In genomic region chr5:87000395-87001073, GRCm38 (mm10) we compare ENCODE assay signal across 40 mouse cellular contexts. TPM values are rescaled to one million over a fixed set of nuclear protein-coding genes. Genes with fewer than 3 reads are reported as not detected.
DNase-seq lines count a peak whose midpoint lies in the region; ATAC-seq and TF ChIP-seq lines count a peak whose summit lies in the region.
"Had no signal": no experiment of that assay in that cellular context is flagged by ENCODE, and none has a peak within 500 bp of the region (broad histone marks: within the 10 kb centered on the region; RNA-seq: fewer than 3 reads in every experiment).

Ugt2b35 (plus strand) TSS chr5:87000860.

- H3K27ac ChIP-seq in liver, adult 2 months (replicated peaks; ENCODE audit: insufficient read depth, low read depth, low read length), result peak within 1 kb of the TSS; percentile 81
- H3K27ac ChIP-seq in liver, embryonic 16.5 days (ENCODE audit: low read length), result peak within 1 kb of the TSS; percentile 57
- H3K27ac ChIP-seq in stomach, embryonic 16.5 days (ENCODE audit: low read length), result peak within 1 kb of the TSS; percentile 62
- no peak within 1 kb of the TSS for H3K27ac ChIP-seq in thymus, adult 2 months (ENCODE audit: control insufficient read depth, insufficient read depth, low read length)
- H3K27ac ChIP-seq: hindbrain, embryonic 10.5 days; hindbrain, embryonic 15.5 days; left cerebral cortex, adult 2 months; limb, embryonic 12.5 days; macrophage; midbrain, embryonic 10.5 days; midbrain, embryonic 15.5 days; neural tube, embryonic 15.5 days had no signal

- peak within 1 kb of the TSS; percentile 83 for H3K4me3 ChIP-seq in liver, adult 2 months (ENCODE audit: insufficient read depth, low read depth, low read length)
- H3K4me3 ChIP-seq in liver, embryonic 16.5 days (ENCODE audit: low read depth, low read length), result peak within 1 kb of the TSS; percentile 33; the same call in 1 of the 2 replicates
- peak within 1 kb of the TSS; percentile 25 for H3K4me3 ChIP-seq in stomach, embryonic 16.5 days (replicated peaks; ENCODE audit: low read length)
- H3K4me3 ChIP-seq in thymus, adult 2 months (ENCODE audit: control insufficient read depth, insufficient read depth, low read length), result no peak within 1 kb of the TSS
- H3K4me3 ChIP-seq: erythroblast, embryonic 14.5 days; hindbrain, embryonic 10.5 days; hindbrain, embryonic 15.5 days; left cerebral cortex, adult 2 months; limb, embryonic 12.5 days; midbrain, embryonic 10.5 days; midbrain, embryonic 15.5 days; neural tube, embryonic 15.5 days had no signal

- H3K9ac ChIP-seq in liver, adult 2 months (ENCODE audit: low read depth, low read length), result peak within 1 kb of the TSS; percentile 83
- H3K9ac ChIP-seq in liver, embryonic 16.5 days (ENCODE audit: low read depth, low read length), result no peak within 1 kb of the TSS
- no peak within 1 kb of the TSS; the same call in 1 of the 2 replicates for H3K9ac ChIP-seq in stomach, embryonic 16.5 days (ENCODE audit: low read length)
- H3K9ac ChIP-seq: hindbrain, embryonic 15.5 days; limb, embryonic 12.5 days; midbrain, embryonic 15.5 days; neural tube, embryonic 15.5 days had no signal

- DNase-seq in liver, adult 2 months (ENCODE audit: extremely low read depth, low read depth, low spot score), result peak; percentile 97
- no peak for DNase-seq in liver
- no peak for DNase-seq in left cerebral cortex, adult 11 months (ENCODE audit: low spot score)
- no peak for DNase-seq in c-Kit-positive CD71-positive TER-119-positive erythroid progenitor cells, embryonic 14.5 days (ENCODE audit: low spot score)
- no peak for DNase-seq in thymus, adult 2 months
- DNase-seq: adrenal gland, postnatal 10 days; cerebellum, adult 11 months; cerebellum, adult 9-10 months; cerebellum, postnatal 36 days; heart, postnatal 14 days; kidney, adult 9 months; kidney, postnatal 25 days; lung, adult 18-20 months; retina, postnatal 1 day; right cerebral cortex, postnatal 14 days had no signal

- TF ChIP-seq POLR2A in liver, adult 2 months (IDR thresholded peaks at IDR 0.05; ENCODE audit: extremely low read depth, insufficient read depth, low read length), result peak; percentile 37; the same call in 1 of the 2 replicates
- TF ChIP-seq POLR2A in thymus, adult 2 months (IDR thresholded peaks at IDR 0.05; ENCODE audit: control insufficient read depth, extremely low read depth, insufficient read depth, low read length, poor library complexity), result no peak

- peaks cover 11% of the 10 kb centered on the region for H3K36me3 ChIP-seq in liver, adult 2 months (ENCODE audit: control insufficient read depth, insufficient read depth, low read length)
- H3K36me3 ChIP-seq in liver, embryonic 16.5 days (ENCODE audit: control insufficient read depth, insufficient read depth), result no peaks in the 10 kb centered on the region
- H3K36me3 ChIP-seq in stomach, embryonic 16.5 days (ENCODE audit: control insufficient read depth, insufficient read depth, low read length), result no peaks in the 10 kb centered on the region
- H3K36me3 ChIP-seq in thymus, adult 2 months (ENCODE audit: control insufficient read depth, insufficient read depth, low read length), result no peaks in the 10 kb centered on the region
- H3K36me3 ChIP-seq: hindbrain, embryonic 10.5 days; hindbrain, embryonic 15.5 days; limb, embryonic 12.5 days; midbrain, embryonic 10.5 days; midbrain, embryonic 15.5 days; neural tube, embryonic 15.5 days had no signal

- ATAC-seq in liver, embryonic 16.5 days (ENCODE audit: low read depth), result peak; percentile 65
- no peak; the same call in 1 of the 2 replicates for ATAC-seq in stomach, embryonic 16.5 days (ENCODE audit: insufficient read depth, low FRiP score)
- ATAC-seq: forebrain, embryonic 16.5 days; inflammation-experienced regulatory T-cells, adult 6 months; lung, postnatal 0 days; midbrain, embryonic 15.5 days had no signal

- peaks cover 5% of the 10 kb centered on the region for H3K4me1 ChIP-seq in liver, adult 2 months (ENCODE audit: control insufficient read depth, insufficient read depth, low read length)
- H3K4me1 ChIP-seq in liver, embryonic 16.5 days (ENCODE audit: control insufficient read depth, low read depth, low read length), result no peaks in the 10 kb centered on the region
- H3K4me1 ChIP-seq in stomach, embryonic 16.5 days (ENCODE audit: control insufficient read depth, insufficient read depth, low read length), result no peaks in the 10 kb centered on the region
- H3K4me1 ChIP-seq in thymus, adult 2 months (replicated peaks; ENCODE audit: control insufficient read depth, insufficient read depth, low read length), result no peaks in the 10 kb centered on the region
- H3K4me1 ChIP-seq: hindbrain, embryonic 10.5 days; hindbrain, embryonic 15.5 days; limb, embryonic 12.5 days; midbrain, embryonic 10.5 days; midbrain, embryonic 15.5 days; neural tube, embryonic 15.5 days had no signal

- no peaks in the 10 kb centered on the region; the same call in 1 of the 2 replicates for H3K79me2 ChIP-seq in liver, adult 2 months (ENCODE audit: control insufficient read depth, insufficient read depth, low read length)

- H3K9me3 ChIP-seq in liver, embryonic 16.5 days (replicated peaks; ENCODE audit: control insufficient read depth, low read length), result no peaks in the 10 kb centered on the region
- H3K9me3 ChIP-seq in stomach, embryonic 16.5 days (replicated peaks; ENCODE audit: control insufficient read depth, low read length), result no peaks in the 10 kb centered on the region
- H3K9me3 ChIP-seq: hindbrain, embryonic 10.5 days; hindbrain, embryonic 15.5 days; limb, embryonic 12.5 days; midbrain, embryonic 10.5 days; midbrain, embryonic 15.5 days; neural tube, embryonic 15.5 days had no signal

- H3K4me2 ChIP-seq in liver, embryonic 16.5 days (ENCODE audit: low read depth, low read length), result peak within 1 kb of the TSS; percentile 24; the same call in 1 of the 2 replicates
- H3K4me2 ChIP-seq in stomach, embryonic 16.5 days (ENCODE audit: low read depth, low read length), result peak within 1 kb of the TSS; percentile 35; the same call in 1 of the 2 replicates
- H3K4me2 ChIP-seq: hindbrain, embryonic 15.5 days; limb, embryonic 12.5 days; midbrain, embryonic 15.5 days; neural tube, embryonic 15.5 days had no signal

- WGBS in liver, adult 2 months, result 18% methylated on average over 4 of the region's 4 CpGs
- WGBS in liver, embryonic 16.5 days (ENCODE audit: insufficient replicate concordance), result 44% methylated on average over 4 of the region's 4 CpGs
- WGBS in stomach, embryonic 16.5 days, result 54% methylated on average over 4 of the region's 4 CpGs
- WGBS in thymus, adult 2 months, result 82% methylated on average over 4 of the region's 4 CpGs

- no peak for TF ChIP-seq CTCF in liver, adult 2 months (IDR thresholded peaks at IDR 0.05; ENCODE audit: low read depth, low read length)
- TF ChIP-seq CTCF in thymus, adult 2 months (IDR thresholded peaks at IDR 0.05; ENCODE audit: borderline replicate concordance, control insufficient read depth, extremely low read depth, insufficient read depth, low read length, poor library complexity), result no peak

- no peaks in the 10 kb centered on the region for H3K27me3 ChIP-seq in liver, adult 2 months (ENCODE audit: control insufficient read depth, insufficient read depth, low read length)
- H3K27me3 ChIP-seq in liver, embryonic 16.5 days (ENCODE audit: control insufficient read depth, insufficient read depth, low read depth, low read length), result no peaks in the 10 kb centered on the region
- H3K27me3 ChIP-seq in stomach, embryonic 16.5 days (ENCODE audit: control insufficient read depth, insufficient read depth, low read length), result no peaks in the 10 kb centered on the region
- H3K27me3 ChIP-seq in thymus, adult 2 months (ENCODE audit: control insufficient read depth, insufficient read depth, low read length), result no peaks in the 10 kb centered on the region
- H3K27me3 ChIP-seq: CH12.LX; hindbrain, embryonic 15.5 days; limb, embryonic 12.5 days; midbrain, embryonic 15.5 days; neural tube, embryonic 15.5 days had no signal

RNA-seq across cellular contexts. Expression of gene Ugt2b35, which starts in this region (rescaled TPM):
- 107 and 127 TPM in 2 replicates for total RNA-seq in liver, adult 2 months (2014; rRNA removed)
- 20.8 and 26.0 TPM in 2 replicates for polyA plus RNA-seq in liver, adult 2 months (2012; rRNA removed)
- polyA plus RNA-seq in liver, embryonic 16.5 days (2015; fragmentation: Nextera tagmentation; extraction: Ambion mirVana), result 1.1 and 1.3 TPM in 2 replicates
- polyA plus RNA-seq in stomach, embryonic 16.5 days (2015; fragmentation: Nextera tagmentation; extraction: Ambion mirVana), result 0.71 and 0.87 TPM in 2 replicates
- 0.04 TPM in 1 of 2 replicates, not detected in the other for polyA plus RNA-seq in thymus, adult 2 months (2012; rRNA removed)
- total RNA-seq: CH12.LX; gastrocnemius, adult 8-10 months; granulocyte monocyte progenitor cell, adult 5-6 weeks; heart, postnatal 14 days; layer of hippocampus, adult 18-20 months; layer of hippocampus, postnatal 10 days; left cerebral cortex, adult 2 months; left cerebral cortex, postnatal 25 days had no signal
- polyA plus RNA-seq: C2C12; embryonic facial prominence, embryonic 14.5 days; erythroblast, embryonic 14.5 days; forebrain, embryonic 11.5 days; forebrain, embryonic 16.5 days; heart, embryonic 14.5 days; hindbrain, embryonic 10.5 days; hindbrain, embryonic 15.5 days; inflammation-experienced regulatory T-cells, adult 6 months; limb, embryonic 12.5 days; lung, postnatal 0 days; macrophage; midbrain, embryonic 10.5 days; midbrain, embryonic 15.5 days; neural tube, embryonic 15.5 days; testis, adult 2 months had no signal
